In genomic region chr1:78195145-78195544, GRCm38 (mm10) we compare ENCODE assay signal across 15 mouse cellular contexts. TPM values are rescaled to one million over a fixed set of nuclear protein-coding genes. Genes with fewer than 3 reads are reported as not detected.
DNase-seq lines count a peak whose midpoint lies in the region; ATAC-seq and TF ChIP-seq lines count a peak whose summit lies in the region.
"Had no signal": no experiment of that assay in that cellular context is flagged by ENCODE, and none has a peak within 500 bp of the region (broad histone marks: within the 10 kb centered on the region; RNA-seq: fewer than 3 reads in every experiment).

No protein-coding gene starts in this region.

- H3K27me3 ChIP-seq in cerebellum, adult 2 months (ENCODE audit: control insufficient read depth, insufficient read depth, low read length), result peaks cover 11% of the 10 kb centered on the region; the same call in 1 of the 2 replicates
- H3K27me3 ChIP-seq in hindbrain, embryonic 15.5 days, result peaks cover 51% of the 10 kb centered on the region
- peaks cover 57% of the 10 kb centered on the region for H3K27me3 ChIP-seq in midbrain, embryonic 16.5 days (ENCODE audit: control insufficient read depth, insufficient read depth, low read depth, low read length)

- no peaks in the 10 kb centered on the region for H3K9me3 ChIP-seq in hindbrain, embryonic 15.5 days
- H3K9me3 ChIP-seq in midbrain, embryonic 16.5 days (replicated peaks; ENCODE audit: control insufficient read depth, low read length, poor library complexity, severe bottlenecking), result no peaks in the 10 kb centered on the region

- 11% methylated on average over 21 of the region's 21 CpGs for WGBS in cerebellum, adult 2 months
- 6% methylated on average over 21 of the region's 21 CpGs for WGBS in hindbrain, embryonic 15.5 days
- 4% methylated on average over 21 of the region's 21 CpGs for WGBS in midbrain, embryonic 16.5 days

- H3K4me2 ChIP-seq in hindbrain, embryonic 15.5 days, result peak overlapping the region; percentile 49
- H3K4me2 ChIP-seq in midbrain, embryonic 16.5 days (ENCODE audit: low read length), result peak overlapping the region; percentile 40

- peak; percentile 45 to 54 for DNase-seq in cerebellum, postnatal 10 days
- DNase-seq in cerebellum, adult 2 months, result no peak
- peak; percentile 50 for DNase-seq in embryo, embryonic 11 days
- no peak for DNase-seq in gastrocnemius, adult 18-20 months (ENCODE audit: low spot score)
- no peak for DNase-seq in adrenal gland, postnatal 36 days
- DNase-seq in urinary bladder, postnatal 4 days (ENCODE audit: low spot score in 2 of 2), result no peak
- DNase-seq: left cerebral cortex, postnatal 4 days; right cerebral cortex, postnatal 14 days; thymus, postnatal 4 days had no signal

- no peaks in the 10 kb centered on the region for H3K36me3 ChIP-seq in hindbrain, embryonic 15.5 days
- no peaks in the 10 kb centered on the region for H3K36me3 ChIP-seq in midbrain, embryonic 16.5 days (ENCODE audit: control insufficient read depth, insufficient read depth, low read length)

- H3K9ac ChIP-seq in hindbrain, embryonic 15.5 days, result peak overlapping the region; percentile 47
- peak overlapping the region; percentile 7; the same call in 1 of the 2 replicates for H3K9ac ChIP-seq in midbrain, embryonic 16.5 days (ENCODE audit: low read depth, low read length)

- no peak overlapping the region for H3K4me3 ChIP-seq in cerebellum, adult 2 months (replicated peaks; ENCODE audit: insufficient read depth, low read depth, low read length)
- peak overlapping the region; percentile 41 for H3K4me3 ChIP-seq in hindbrain, embryonic 15.5 days
- H3K4me3 ChIP-seq in midbrain, embryonic 16.5 days (ENCODE audit: low read depth, low read length), result peak overlapping the region; percentile 36

- TF ChIP-seq POLR2A in cerebellum, adult 2 months (IDR thresholded peaks at IDR 0.05; ENCODE audit: borderline replicate concordance, insufficient read depth, low read length), result no peak

- no peak for ATAC-seq in hindbrain, embryonic 15.5 days (ENCODE audit: low FRiP score, low read depth)
- no peak for ATAC-seq in midbrain, embryonic 16.5 days
- ATAC-seq: activated CD4-positive, CD25-positive, alpha-beta regulatory T cell, adult 4 months had no signal

- TF ChIP-seq CTCF in cerebellum, adult 2 months (IDR thresholded peaks at IDR 0.05; ENCODE audit: borderline replicate concordance, insufficient read depth, low read depth, low read length), result no peak

- peaks cover 8% of the 10 kb centered on the region; the same call in 1 of the 2 replicates for H3K4me1 ChIP-seq in cerebellum, adult 2 months (ENCODE audit: control insufficient read depth, insufficient read depth, low read length)
- peaks cover 9% of the 10 kb centered on the region; the same call in 1 of the 2 replicates for H3K4me1 ChIP-seq in hindbrain, embryonic 15.5 days (replicated peaks)
- peaks cover 4% of the 10 kb centered on the region; the same call in 1 of the 2 replicates for H3K4me1 ChIP-seq in midbrain, embryonic 16.5 days (ENCODE audit: control insufficient read depth, insufficient read depth, low read length)

- H3K27ac ChIP-seq in cerebellum, adult 2 months (ENCODE audit: insufficient read depth, low read length), result no peak overlapping the region
- no peak overlapping the region; the same call in 1 of the 2 replicates for H3K27ac ChIP-seq in hindbrain, embryonic 15.5 days (replicated peaks)
- no peak overlapping the region for H3K27ac ChIP-seq in midbrain, embryonic 16.5 days (ENCODE audit: low read length)

RNA-seq across cellular contexts. Expression of gene Pax3, which starts 1.8 kb away (rescaled TPM):
- 3.3 and 3.5 TPM in 2 replicates for polyA plus RNA-seq in cerebellum, adult 2 months (2012; rRNA removed)
- polyA plus RNA-seq in hindbrain, embryonic 15.5 days (2015; fragmentation: Nextera tagmentation; extraction: Ambion mirVana), result 14.0 and 16.3 TPM in 2 replicates
- polyA plus RNA-seq in midbrain, embryonic 16.5 days (2015; fragmentation: Nextera tagmentation; extraction: Ambion mirVana), result 7.2 and 8.4 TPM in 2 replicates
- under 1 TPM; 0.07 to 0.50 TPM for total RNA-seq in gastrocnemius, adult 18-20 months (2021)
- not detected for total RNA-seq in adrenal gland, postnatal 36 days (2021)
- total RNA-seq: common myeloid progenitor, adult 5-6 weeks; heart, adult 8-10 months; left cerebral cortex, postnatal 4 days had no signal
- polyA plus RNA-seq: lung, embryonic 16.5 days had no signal

Comparison
In these comparisons a context has a peak if more than half of its experiments do, and no peak if none do; other contexts are left out.
1. DNase-seq: peak in cerebellum, postnatal 10 days (2 of 2) and embryo, embryonic 11 days (single experiment); none in cerebellum, adult 2 months (0 of 2), gastrocnemius, adult 18-20 months (single experiment), adrenal gland, postnatal 36 days (0 of 2) and urinary bladder, postnatal 4 days (0 of 2).